10 mouse cellular contexts compared by ENCODE assay signal in the genomic region with DNA sequence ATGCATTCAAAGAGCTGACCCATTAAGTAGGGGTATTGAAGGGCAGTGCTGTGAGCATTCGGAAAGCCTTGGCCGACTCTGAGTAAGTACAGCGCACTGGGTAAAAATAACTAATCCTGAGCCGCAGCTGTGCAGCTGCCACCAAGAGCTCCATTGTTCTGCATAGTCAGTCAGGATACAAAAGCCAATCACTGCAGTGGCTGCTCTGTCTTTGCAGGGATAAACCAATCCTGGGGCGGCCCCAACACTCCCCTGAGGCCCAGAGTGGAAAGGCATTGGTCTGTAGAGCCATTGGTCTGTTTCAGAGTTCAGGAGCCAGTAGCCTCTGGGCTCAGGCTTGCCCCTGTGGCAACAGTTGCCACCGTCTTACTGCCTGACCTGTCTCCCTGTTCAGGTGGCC. TPM values are rescaled to one million over a fixed set of nuclear protein-coding genes. Genes with fewer than 3 reads are reported as not detected.
DNase-seq lines count a peak whose midpoint lies in the region; ATAC-seq and TF ChIP-seq lines count a peak whose summit lies in the region.
"Had no signal": no experiment of that assay in that cellular context is flagged by ENCODE, and none has a peak within 500 bp of the region (broad histone marks: within the 10 kb centered on the region; RNA-seq: fewer than 3 reads in every experiment).

No protein-coding gene starts in this region.

- no peaks in the 10 kb centered on the region for H3K4me1 ChIP-seq in forebrain, postnatal 0 days (ENCODE audit: insufficient read depth)

- no peaks in the 10 kb centered on the region for H3K27me3 ChIP-seq in forebrain, postnatal 0 days (ENCODE audit: insufficient read depth, low read length)

- H3K4me3 ChIP-seq in forebrain, postnatal 0 days (ENCODE audit: low read depth, low read length): no peak overlapping the region

- no peak for TF ChIP-seq CTCF in forebrain, postnatal 0 days (IDR thresholded peaks at IDR 0.05; ENCODE audit: low read depth)

- DNase-seq in right cerebral cortex, adult 18-20 months: peak; percentile 36
- no peak for DNase-seq in right cerebral cortex, postnatal 14 days
- DNase-seq in forebrain, postnatal 0 days: peak; percentile 20
- DNase-seq in left cerebral cortex, postnatal 25 days (ENCODE audit: low spot score in 2 of 2): peak; percentile 19 to 44
- peak; percentile 40 for DNase-seq in telencephalon, adult 2 months (ENCODE audit: low read depth, low spot score)
- no peak for DNase-seq in kidney, postnatal 10 days
- no peak for DNase-seq in gastrocnemius, adult 18-20 months (ENCODE audit: low spot score)
- DNase-seq: kidney, postnatal 14 days had no signal

- H3K9ac ChIP-seq in forebrain, postnatal 0 days: no peak overlapping the region

- 15% methylated on average over 6 of the region's 6 CpGs for WGBS in forebrain, postnatal 0 days

- no peaks in the 10 kb centered on the region for H3K36me3 ChIP-seq in forebrain, postnatal 0 days (ENCODE audit: insufficient read depth)

- peak; percentile 88 for ATAC-seq in forebrain, postnatal 0 days
- no peak for ATAC-seq in megakaryocyte, adult 5-6 weeks (ENCODE audit: poor library complexity, severe bottlenecking)

- H3K9me3 ChIP-seq in forebrain, postnatal 0 days (ENCODE audit: low read length): no peaks in the 10 kb centered on the region

- H3K4me2 ChIP-seq in forebrain, postnatal 0 days (ENCODE audit: low read depth): no peak overlapping the region

- intact Hi-C loops in left cerebral cortex, postnatal 25 days (cut with DNase I): no loop called here

- peak overlapping the region; percentile 21; the same call in 1 of the 2 replicates for H3K27ac ChIP-seq in forebrain, postnatal 0 days (ENCODE audit: low read depth, low read length)
- H3K27ac ChIP-seq: macrophage had no signal

RNA-seq across cellular contexts. Expression of a gene that starts 25.9 kb away (rescaled TPM):
- 10.8 and 13.2 TPM in 2 replicates for total RNA-seq in forebrain, postnatal 0 days (2014; rRNA removed)
- polyA plus RNA-seq in forebrain, postnatal 0 days (2015; fragmentation: Nextera tagmentation; extraction: Ambion mirVana): 17.2 and 22.7 TPM in 2 replicates
- 1 to 10 TPM; 4.0 to 4.9 TPM for total RNA-seq in left cerebral cortex, postnatal 25 days (2021)
- total RNA-seq in gastrocnemius, adult 18-20 months (2021): 10 to 100 TPM; 11.5 to 15.0 TPM
- 0.22 and 0.80 TPM in 2 replicates for total RNA-seq in megakaryocyte, adult 5-6 weeks (2015)
- 0.53 TPM in 1 of 2 replicates, not detected in the other for total RNA-seq in megakaryocyte, adult 5-6 weeks (2017)

RNA-seq across cellular contexts. Expression of a gene that starts 27.7 kb away (rescaled TPM):
- total RNA-seq in forebrain, postnatal 0 days (2014; rRNA removed): 0.67 and 1.2 TPM in 2 replicates
- polyA plus RNA-seq in forebrain, postnatal 0 days (2015; fragmentation: Nextera tagmentation; extraction: Ambion mirVana): not detected in 2 replicates
- 1 to 10 TPM in 1 of 2 experiments, under 1 TPM in 1; 0.60 to 1.4 TPM for total RNA-seq in left cerebral cortex, postnatal 25 days (2021)
- 10 to 100 TPM; 59.2 to 95.8 TPM for total RNA-seq in gastrocnemius, adult 18-20 months (2021)
- not detected in 2 replicates for total RNA-seq in megakaryocyte, adult 5-6 weeks (2015)
- not detected in 2 replicates for total RNA-seq in megakaryocyte, adult 5-6 weeks (2017)

Comparison
In these comparisons a context has a peak if more than half of its experiments do, and no peak if none do; other contexts are left out.
1. DNase-seq: peak in right cerebral cortex, adult 18-20 months (single experiment), forebrain, postnatal 0 days (single experiment), left cerebral cortex, postnatal 25 days (2 of 2) and telencephalon, adult 2 months (single experiment); none in right cerebral cortex, postnatal 14 days (single experiment), kidney, postnatal 10 days (single experiment) and gastrocnemius, adult 18-20 months (single experiment).
2. RNA of a gene that starts 27.7 kb away (total RNA-seq): 59.2 to 95.8 TPM in gastrocnemius, adult 18-20 months; 0.60 to 1.4 TPM in left cerebral cortex, postnatal 25 days, 0.67 to 1.2 TPM in forebrain, postnatal 0 days and not detected in megakaryocyte, adult 5-6 weeks; every median in the first group is over 10 times any median in the second.